Mouse (Mus musculus) regulatory T cell (primary cell): ENCODE data around the gene Camk2d.

ENCODE experiments used
- in situ Hi-C: fragments of 300-600 bp; cut with MboI, MseI; formaldehyde crosslinking; loops from one replicate; pipeline ENCODE4 v1.15.1; 2025; ENCODE audit warnings: high pct_unique_total_duplicates

The Camk2d gene

GRCm38 (mm10) chr3:126650332-126650731, 54.2 kb downstream of the Camk2d start:
- in situ Hi-C loops, result loop anchor here (5.0 to 10.0 kb wide), 2 partner anchors 33 to 56 kb away; partner anchors contain the start of gene Camk2d

GRCm38 (mm10) chr3:126650747-126651146, 54.6 kb downstream of the Camk2d start:
- in situ Hi-C loops, result loop anchor here (5.0 to 10.0 kb wide), 2 partner anchors 33 to 56 kb away; partner anchors contain the start of gene Camk2d

- in situ Hi-C loops, result loop anchor here (5.0 to 10.0 kb wide), 2 partner anchors 35 to 58 kb away; partner anchors contain the start of gene Camk2d
These were observed 56.3 kb downstream of the Camk2d start for GRCm38 (mm10) chr3:126652361-126652760.

- in situ Hi-C loops, result loop anchor here (5.0 to 10.0 kb wide), 2 partner anchors 36 to 58 kb away; partner anchors contain the start of gene Camk2d
These were observed 57.0 kb downstream of the Camk2d start for GRCm38 (mm10) chr3:126653118-126653517.

GRCm38 (mm10) chr3:126656173-126656572, 60.1 kb downstream of the Camk2d start:
- in situ Hi-C loops, result loop anchor here (10.0 kb wide), 1 partner anchor 61 kb away; the partner anchor contains the start of gene Camk2d

- in situ Hi-C loops, result loop anchor here (10.0 kb wide), 1 partner anchor 63 kb away; the partner anchor contains the start of gene Camk2d
These were observed 61.8 kb downstream of the Camk2d start for GRCm38 (mm10) chr3:126657895-126658294.

GRCm38 (mm10) chr3:126658791-126659190, 62.7 kb downstream of the Camk2d start:
- in situ Hi-C loops, result loop anchor here (10.0 kb wide), 1 partner anchor 64 kb away; the partner anchor contains the start of gene Camk2d

- in situ Hi-C loops, result loop anchor here (10.0 kb wide), 1 partner anchor 64 kb away; the partner anchor contains the start of gene Camk2d
These were observed 63.1 kb downstream of the Camk2d start for GRCm38 (mm10) chr3:126659235-126659634.

- in situ Hi-C loops, result loop anchor here (10.0 kb wide), 1 partner anchor 65 kb away; the partner anchor contains the start of gene Camk2d
These were observed 63.9 kb downstream of the Camk2d start for GRCm38 (mm10) chr3:126659832-126660564.

GRCm38 (mm10) chr3:126660575-126660974, 64.5 kb downstream of the Camk2d start:
- in situ Hi-C loops, result no loop called here

- in situ Hi-C loops, result no loop called here
These were observed 64.9 kb downstream of the Camk2d start for GRCm38 (mm10) chr3:126660986-126661385.

GRCm38 (mm10) chr3:126661920-126662319, 65.8 kb downstream of the Camk2d start:
- in situ Hi-C loops, result no loop called here

- in situ Hi-C loops, result no loop called here
These were observed 67.3 kb downstream of the Camk2d start for GRCm38 (mm10) chr3:126663436-126663835.

GRCm38 (mm10) chr3:126665866-126666265, 69.8 kb downstream of the Camk2d start:
- in situ Hi-C loops, result no loop called here

- in situ Hi-C loops, result no loop called here
These were observed 70.9 kb downstream of the Camk2d start for GRCm38 (mm10) chr3:126667019-126667418.

- in situ Hi-C loops, result no loop called here
These were observed 71.3 kb downstream of the Camk2d start for GRCm38 (mm10) chr3:126667451-126667850.

- in situ Hi-C loops, result no loop called here
These were observed 72.0 kb downstream of the Camk2d start for GRCm38 (mm10) chr3:126668123-126668522.

GRCm38 (mm10) chr3:126668692-126669091, 72.6 kb downstream of the Camk2d start:
- in situ Hi-C loops, result no loop called here

- in situ Hi-C loops, result no loop called here
These were observed 74.3 kb downstream of the Camk2d start for GRCm38 (mm10) chr3:126670413-126670812.

- in situ Hi-C loops, result no loop called here
These were observed 75.2 kb downstream of the Camk2d start for GRCm38 (mm10) chr3:126671292-126671691.

GRCm38 (mm10) chr3:126681051-126681450, 84.9 kb downstream of the Camk2d start:
- in situ Hi-C loops, result no loop called here

- in situ Hi-C loops, result no loop called here
These were observed 85.9 kb downstream of the Camk2d start for GRCm38 (mm10) chr3:126681996-126682395.

- in situ Hi-C loops, result loop anchor here (5.0 kb wide), 1 partner anchor 88 kb away; the partner anchor contains the start of gene Camk2d
These were observed 89.3 kb downstream of the Camk2d start for GRCm38 (mm10) chr3:126685363-126685762.
